Mouse (Mus musculus) kidney, adult 8-10 months (tissue): ENCODE measurements around the gene Dnajb2.
A peak's percentile ranks its signal among the peaks of the same experiment; 100 is the strongest.
"Not testable (repeated sequence)": the region's sequence is repeated elsewhere in the genome, so short reads cannot be mapped to it uniquely, and the experiment has no call there.

Experiments used
- DNase-seq, 2 experiments: peaks; one replicate each; pipeline ENCODE4 v3.0.0; 2022

Gene Dnajb2

DNA sequence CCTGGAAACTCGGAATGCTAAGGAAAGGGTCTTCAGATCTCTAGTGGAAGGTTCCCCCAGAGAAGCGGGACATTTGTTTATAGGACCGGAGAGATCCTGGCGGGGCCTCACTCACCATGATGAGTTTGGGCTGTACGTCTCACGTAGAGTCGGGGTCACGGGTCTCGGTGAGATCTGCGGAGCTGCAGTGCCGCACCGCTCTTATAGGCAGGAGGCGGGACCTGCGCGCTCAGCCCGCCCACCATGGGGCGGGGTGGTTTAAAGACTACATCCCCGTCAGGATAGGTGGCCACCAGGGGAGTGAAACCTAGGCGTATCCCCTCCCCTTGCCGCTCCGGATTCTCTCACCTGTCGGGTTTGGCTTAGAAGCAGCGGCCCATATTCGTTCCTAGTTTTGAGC lies 17.1 kb upstream of the Dnajb2 start:
- peak; percentile 95 to 98 for DNase-seq

DNA sequence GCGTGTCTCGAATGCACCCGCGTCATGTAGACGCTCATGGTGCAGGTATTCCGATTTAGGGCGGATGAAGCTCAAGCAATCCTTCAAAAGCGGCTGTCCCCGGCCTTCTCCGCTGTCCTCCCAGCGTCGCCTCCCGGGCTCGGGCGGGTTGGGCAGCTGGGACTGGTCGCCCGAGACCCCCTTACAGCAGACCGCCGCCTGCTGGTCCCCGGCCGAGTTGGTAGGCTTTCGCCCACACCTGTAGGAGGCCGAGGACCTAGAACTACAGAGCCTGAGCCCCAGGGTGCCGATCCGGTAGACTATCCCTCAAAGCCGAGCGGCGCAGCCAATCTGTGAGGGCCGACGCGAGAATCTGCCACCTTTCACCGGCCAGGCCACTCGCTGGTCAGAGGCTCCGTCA lies 16.7 kb upstream of the Dnajb2 start, which contains the start of gene Tuba4a:
Tuba4a (minus strand) TSS at position 335 of the 400 bp plus-strand sequence.
- DNase-seq = peak in 1 of 2 experiments; percentile 38

DNA sequence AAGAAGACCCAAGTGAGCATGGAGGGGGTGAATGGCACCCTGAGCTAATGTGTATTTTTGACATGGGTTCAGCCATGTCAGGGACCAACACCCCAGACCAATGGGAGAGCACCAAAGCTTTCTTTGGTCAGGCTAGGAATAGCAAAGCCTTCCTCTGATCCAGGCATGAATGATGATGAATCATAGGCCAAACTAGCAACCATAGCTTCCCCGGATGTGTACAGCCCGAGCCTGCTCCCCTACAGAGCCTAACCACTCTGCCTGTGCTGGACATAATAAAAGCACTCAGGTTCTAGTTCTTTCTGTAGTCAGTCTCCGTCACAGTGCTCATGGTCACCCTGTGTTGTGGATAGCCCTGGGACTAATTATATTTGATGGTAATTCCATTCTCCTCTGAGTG lies 14.7 kb upstream of the Dnajb2 start:
- no peak for DNase-seq

DNA sequence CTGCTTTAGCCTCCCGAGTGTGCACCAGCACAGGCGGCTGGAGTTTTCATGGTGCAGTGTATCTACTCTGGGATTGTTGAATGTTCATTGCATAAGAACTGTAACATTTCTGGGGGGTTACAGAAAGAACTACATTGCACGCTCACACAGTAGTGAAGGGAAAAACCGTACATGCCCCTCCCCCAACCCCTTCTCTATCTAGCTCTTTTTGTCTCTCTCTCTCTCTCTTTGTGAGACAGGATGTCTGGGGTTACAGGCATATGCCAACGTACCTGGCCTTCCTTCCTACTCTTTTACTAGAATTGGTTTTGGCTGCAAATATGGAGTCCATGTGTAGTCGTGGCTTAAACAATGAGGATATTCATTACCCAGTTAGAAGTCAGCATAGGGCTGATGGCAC lies 13.3 kb upstream of the Dnajb2 start:
- DNase-seq = no peak

DNA sequence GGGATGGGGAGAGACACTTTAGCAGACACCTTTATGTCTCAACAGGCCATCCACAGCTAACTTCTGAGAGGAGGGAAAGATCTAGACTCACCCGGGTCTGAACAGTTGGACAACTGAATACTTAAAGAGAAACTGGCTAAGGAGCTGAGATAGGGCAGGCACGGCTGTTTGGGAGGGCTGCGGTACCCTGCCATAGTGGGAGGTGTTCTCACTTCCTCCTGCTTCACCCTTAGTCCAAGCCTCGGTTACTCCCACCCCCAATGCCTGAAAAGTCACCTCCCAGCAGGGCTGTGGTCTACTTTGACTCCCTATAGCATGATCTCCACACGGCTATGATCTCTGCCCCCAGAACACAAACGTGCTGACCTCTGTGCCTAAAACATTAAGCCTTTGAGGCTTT lies 12.7 kb upstream of the Dnajb2 start:
- DNase-seq = no peak

DNA sequence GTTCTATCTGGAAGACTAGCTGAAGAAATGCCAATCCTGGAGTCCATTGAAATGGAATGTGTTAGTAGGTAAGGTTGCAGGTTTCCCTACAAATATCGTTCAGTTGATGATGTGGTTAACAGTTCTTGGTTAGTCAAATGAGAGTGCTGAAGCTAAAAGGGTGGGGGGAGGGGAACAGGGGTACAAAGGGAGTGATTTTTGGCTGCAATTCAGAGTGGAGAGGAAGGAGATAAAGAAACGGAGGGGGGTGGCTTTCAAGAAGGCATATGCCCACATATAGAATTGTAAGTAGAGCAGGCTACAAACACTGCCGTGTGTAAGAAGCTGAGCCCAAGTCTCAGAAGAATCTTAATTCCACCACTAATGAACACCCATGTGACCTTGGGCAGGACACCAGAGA lies 10.7 kb upstream of the Dnajb2 start:
- no peak for DNase-seq

DNA sequence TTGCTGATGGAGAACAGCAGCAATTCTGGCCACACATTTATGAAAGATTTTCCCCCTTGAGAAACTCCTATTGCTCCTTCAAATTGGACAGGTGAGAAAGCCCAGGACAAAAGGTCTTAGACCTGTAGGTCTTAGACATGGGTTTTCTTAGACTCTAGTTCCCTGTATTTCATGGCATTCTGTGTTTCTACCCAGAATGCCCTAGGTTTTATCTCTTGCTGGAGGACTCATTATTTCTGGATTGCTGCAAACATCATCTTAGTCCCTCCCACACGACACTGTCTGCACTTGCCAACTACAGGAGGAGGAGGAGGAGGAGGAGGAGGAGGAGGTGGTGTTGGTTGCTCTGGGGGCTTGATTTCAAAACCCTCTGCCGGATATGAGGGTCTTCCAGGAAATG lies 10.1 kb upstream of the Dnajb2 start:
- DNase-seq = no peak

DNA sequence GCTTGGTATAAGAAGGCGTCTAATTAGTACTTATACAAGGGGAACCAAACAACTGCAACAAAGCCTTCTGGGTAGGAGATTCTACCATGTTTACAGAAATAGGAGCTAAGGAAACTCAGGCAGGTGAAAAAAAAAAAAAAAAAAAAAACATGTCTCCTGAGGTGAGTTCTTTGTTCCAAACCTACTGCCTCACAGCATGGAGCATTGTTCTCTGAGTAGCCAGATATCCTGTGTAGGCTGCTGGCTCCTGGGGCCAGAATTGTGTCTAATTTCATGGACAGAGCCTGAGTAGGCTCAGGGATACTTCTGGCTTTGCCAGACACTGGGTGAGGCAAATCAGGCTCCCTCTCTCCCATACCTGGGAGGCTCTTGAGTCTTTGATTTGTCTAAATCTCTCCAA lies 8.6 kb upstream of the Dnajb2 start:
- DNase-seq = no peak

DNA sequence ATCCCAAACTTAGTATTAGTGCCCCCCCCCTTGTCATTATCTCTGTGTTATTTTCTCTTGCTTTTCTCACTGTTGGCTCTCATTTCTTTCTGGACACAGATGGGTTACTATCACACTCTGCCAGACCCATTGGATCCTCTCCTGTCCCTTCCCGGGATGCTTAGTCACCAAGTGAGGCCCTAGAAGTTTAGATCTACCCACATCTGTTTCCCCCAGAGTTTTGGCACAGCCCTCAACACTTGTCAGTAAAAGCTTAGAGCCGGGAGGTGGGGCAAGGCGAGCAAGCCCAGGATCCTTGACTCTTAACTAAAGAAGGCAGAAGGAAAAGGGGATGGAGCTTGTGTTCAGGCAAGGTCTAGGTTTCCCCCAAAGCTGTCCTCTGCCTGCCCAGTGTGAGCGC lies 7.0 kb upstream of the Dnajb2 start:
- DNase-seq = no peak

DNA sequence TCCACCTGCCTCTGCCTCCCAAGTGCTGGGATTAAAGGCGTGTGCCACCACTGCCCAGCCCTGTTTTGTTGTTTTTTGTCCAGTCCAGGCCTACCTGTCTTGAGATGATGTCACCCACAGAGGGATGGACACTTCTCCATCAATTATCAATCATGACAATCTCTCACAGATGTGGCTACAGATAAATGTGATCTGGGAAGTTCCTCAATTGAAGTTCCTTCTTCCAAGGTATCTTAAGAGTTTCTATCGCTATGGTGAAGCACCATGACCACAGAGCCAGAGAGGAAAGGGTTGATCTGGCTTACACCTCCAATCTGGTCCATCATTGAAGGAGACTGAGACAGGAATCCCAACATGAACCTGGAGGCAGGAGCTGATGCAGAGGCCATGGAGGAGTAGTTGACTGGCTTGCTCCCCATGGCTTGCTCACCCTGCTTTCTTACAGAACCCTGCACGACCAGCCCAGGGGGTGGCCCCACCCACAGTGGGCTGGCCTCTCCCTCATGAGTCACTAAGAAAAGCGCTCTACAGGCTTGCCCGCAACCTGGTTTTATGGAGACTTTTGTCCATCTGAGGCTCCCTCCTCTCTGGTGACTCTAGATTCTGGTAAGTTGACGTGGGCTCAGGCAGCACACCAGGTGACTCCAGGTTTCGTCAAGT lies 5.7 kb upstream of the Dnajb2 start:
- no peak for DNase-seq

DNA sequence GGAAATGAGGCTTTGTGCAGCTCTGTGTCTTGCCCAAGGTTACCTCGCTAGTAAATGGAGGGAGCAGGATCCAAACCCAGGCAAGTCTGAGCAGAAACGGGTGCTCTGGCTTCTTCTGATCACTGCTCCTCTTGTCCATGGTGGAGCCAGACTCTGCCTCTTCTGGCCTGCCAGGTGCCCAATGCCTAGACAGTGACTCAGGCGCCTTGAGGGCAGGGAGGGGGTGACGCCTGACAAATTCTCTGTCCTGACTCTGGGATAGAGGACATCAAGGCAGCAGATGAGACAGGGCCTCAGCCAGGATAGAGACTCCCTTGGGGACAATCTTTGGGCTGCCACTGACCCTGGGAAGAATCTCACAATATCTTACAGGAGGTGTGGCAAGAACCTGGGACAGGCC lies 5.0 kb upstream of the Dnajb2 start:
- no peak for DNase-seq

DNA sequence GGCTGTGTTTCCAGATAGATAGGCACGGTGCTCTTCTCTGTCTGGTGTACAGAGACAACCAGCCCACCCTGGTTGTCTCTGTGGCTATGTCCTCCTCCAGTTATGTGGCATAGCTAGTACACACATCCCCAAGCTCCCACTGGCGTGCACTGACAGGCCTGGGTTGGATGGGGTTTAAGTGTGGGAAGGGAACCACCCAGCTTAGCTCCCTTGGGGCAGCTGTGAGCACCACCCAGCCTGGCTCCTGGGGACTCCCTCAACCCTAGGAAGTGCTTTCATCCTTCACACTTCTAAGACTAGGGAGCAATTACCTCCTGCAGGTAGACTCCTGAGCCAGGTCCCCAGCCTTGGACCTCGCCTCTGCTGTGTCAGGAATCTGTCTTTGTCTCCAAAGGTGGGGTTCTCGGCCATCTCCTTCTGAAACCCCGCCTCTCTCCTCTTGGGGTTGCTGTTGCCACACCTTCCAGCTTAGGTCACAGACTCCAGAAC lies 4.5 kb upstream of the Dnajb2 start, which contains the start of gene A630095N17Rik:
A630095N17Rik (minus strand) TSS at position 439 of the 489 bp plus-strand sequence.
- DNase-seq = no peak

DNA sequence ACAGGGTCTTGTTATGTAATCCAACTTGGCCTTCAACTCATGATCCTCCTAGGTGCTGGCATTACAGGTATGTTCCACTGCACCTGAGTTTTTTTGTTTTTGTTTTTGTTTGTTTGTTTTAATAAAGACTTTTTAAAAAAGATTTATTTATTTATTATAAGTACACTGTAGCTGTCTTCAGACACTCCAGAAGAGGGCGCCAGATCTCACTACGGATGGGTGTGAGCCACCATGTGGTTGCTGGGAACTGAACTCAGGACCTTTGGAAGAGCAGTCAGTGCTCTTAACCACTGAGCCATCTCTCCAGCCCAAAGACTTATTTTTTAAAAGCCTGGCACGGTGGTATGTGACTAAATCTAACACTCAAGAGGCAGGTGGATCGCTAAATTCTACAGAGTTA lies 3.7 kb upstream of the Dnajb2 start:
- not testable (repeated sequence) for DNase-seq

DNA sequence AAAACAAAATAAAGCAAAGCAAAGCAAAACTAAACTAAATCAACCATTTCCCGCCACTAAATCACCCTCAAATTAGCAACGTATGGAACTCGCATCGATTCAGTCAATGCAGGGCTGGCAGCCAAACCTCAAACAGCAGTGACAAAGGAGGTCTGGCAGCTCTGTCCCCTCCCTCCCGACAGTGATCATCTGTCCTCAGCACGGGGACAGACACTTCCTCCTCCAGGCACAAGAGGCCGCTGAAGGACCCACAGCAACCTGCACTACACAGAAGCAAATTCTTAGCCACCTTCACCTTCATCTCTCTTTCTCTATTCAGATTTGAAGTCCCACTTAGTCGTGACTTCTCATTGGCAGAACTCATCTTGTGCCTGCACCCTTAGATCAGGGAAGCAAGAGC lies 1.6 kb upstream of the Dnajb2 start:
- peak; percentile 69 to 75 for DNase-seq

DNA sequence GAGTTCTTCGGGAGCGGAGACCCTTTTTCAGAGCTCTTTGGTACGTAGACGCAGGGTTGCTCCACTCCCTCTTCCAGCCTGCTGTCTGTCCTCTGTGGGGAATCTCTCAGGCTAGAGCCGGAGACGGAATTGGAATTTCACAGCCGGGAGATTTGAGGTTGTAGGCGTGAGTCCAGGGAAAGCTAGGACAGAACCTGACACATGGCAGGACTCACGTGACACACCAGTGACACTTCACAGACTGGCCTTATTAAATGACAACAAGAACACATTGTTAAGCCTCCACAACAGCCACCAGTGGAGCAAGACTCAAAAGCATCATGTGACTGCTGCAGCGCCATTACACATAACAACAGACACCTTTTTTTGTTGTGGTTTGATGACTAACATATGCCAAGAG lies 3.4 kb downstream of the Dnajb2 start:
- no peak for DNase-seq

DNA sequence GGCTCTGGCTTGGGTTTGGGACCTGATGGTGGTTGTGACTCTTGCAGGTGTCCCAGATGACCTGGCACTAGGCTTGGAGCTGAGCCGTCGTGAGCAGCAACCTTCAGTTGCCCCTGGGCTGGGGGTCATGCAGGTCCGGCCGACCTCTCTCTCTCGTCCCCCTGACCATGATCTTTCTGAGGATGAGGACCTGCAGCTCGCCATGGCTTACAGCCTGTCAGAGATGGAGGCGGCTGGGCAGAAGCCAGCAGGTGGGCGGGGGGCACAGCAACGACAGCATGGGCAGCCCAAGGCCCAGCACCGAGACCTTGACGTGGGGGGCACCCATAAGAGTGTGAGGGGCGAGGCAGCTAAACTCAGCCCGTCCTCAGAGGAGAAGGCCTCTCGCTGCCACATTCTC lies 7.2 kb downstream of the Dnajb2 start:
- no peak for DNase-seq

DNA sequence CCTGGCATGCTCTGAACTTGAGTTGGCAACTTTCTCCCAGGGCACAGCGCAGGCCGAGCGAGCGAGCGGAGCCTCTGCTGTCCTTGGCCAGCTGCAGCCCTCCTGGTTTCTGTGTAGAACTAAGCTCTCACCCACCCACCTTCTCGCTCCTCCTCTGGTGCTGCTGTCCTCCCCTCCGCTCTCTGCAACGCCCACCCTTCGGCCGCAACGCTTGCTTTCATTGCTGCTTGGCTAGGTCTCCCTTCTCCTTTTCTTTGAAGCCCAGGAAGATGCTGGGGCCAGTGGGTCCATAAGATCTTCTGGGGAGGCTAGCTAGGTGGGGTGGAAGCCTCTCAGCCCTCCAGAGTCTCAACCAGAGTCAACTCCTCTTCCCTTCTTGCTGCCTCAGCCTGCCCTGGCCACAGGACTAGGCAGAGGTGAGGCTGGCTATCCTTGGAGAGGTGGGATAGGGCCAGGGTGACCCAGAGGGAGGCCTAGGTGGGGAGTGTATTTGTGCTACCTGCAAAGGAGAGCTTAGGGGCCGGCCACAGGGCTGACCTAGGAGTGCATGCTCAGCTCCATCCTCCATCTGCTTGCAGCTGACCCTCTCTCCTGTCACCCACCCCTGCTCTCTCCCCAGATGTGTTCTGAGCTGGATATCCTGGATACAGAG lies 8.1 kb downstream of the Dnajb2 start:
- DNase-seq = no peak

DNA sequence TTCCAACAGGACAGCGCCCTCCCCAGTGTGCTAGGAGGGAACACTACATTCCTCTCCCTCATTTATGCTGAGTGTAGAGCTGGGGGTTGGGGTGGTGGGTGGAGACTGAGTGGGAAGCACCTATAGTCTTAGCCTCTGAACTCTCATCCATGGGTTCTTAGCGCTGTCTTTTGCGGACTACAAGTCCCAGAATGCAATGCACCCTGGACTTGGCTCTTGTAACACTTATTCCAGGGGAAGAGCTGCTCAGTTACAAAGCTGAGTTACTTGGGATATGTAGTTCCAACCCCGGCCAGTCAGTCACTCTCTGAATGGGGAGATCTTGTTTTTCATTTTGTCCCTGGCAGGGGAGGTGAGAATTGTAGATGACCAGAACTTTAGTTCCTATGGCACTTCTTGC lies 8.6 kb downstream of the Dnajb2 start:
- peak; percentile 50 to 61 for DNase-seq

DNA sequence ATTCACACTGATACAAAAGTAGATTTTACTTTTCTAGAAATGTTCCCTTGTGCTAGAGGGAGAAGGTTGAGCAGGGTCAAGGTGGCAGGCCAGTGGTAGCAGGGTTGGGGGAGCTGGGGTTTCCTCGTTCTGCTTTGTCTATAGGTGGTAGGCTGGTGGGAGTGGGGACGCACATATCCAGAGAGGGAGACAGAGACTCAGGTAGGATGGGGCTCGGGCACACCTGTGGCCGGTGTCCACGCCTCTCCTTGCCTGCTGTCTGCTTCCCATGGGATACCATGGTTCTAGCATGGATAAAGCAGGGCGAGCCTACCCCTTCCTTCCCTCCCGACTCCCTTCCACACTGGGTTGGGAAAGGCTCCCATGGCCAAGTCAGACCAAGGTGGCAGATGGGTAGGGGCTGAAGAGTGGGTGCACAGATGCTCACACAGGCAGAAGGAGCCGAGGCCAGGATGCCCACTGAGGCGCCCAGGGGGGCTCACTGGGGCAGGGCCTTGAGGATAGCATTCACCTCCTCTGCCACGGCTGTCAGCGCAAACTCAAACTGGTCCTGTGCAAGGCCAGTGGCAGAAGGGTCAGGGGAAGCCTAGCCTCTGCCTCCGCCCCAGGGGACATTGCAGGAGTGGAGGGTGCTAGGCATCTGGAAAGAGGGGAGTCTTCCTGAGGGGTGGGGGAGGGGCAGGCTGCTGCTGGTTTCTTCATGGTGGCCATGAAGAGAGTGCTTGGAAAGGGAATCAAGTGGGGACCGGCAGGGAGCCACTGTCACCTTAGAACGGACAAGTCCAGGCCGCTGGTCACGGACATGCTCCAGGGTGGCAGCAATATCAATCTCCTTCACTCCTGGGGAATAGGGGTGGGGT lies 11.1 kb downstream of the Dnajb2 start:
- DNase-seq = no peak

DNA sequence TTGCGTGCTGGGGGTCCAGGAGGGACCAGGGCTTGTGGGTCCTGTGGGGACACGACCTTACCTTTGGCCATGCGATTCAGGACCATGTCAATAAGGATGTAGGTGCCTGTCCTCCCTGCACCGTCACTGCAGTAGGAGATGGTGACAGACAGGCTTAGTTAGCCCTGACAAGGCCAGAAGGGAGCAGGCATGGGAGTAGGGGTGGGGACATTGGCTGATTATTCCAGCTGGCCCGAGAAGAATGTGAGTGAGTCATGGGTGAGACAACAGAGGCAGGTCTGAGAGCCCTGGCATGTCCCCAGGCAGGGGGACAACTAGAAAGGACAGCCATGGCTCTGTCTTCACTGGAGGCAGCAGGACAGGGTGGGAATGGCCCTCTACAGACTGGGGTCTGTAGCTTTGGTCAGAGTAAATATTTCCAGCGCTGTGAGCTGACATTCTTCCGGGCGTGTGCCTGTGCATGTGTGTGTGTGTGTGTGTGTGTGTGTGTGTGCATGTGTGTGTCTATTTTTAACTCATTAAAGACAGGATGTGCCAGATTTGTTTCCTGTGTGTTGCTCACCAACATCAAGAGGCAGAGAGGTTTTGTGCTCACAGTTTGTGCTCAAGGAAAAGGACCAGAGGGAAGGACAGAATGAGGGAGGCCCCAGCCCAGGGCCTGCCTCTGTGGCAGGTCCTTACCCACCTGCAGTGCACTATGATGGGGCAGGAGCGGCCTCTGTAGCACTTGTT lies 12.0 kb downstream of the Dnajb2 start:
- DNase-seq = no peak

DNA sequence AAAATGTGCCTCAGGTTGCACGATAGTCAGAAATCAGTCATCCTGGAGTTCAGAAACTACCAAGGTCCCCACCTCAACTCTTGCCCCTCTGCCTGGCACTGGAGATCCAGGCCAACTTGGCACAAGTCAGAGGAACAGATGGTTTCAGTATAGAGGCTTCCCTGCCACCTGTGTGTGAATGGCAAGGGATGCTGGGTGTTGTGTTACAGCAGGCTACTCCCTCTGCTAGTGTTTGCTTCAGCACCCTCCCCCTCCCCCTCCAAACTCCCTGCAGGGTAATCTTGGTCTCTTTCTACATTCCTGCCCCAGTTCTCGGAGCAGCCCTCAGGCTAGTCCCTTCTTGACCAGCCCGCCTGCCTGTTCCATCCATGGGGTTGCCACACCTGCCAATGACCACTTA lies 14.3 kb downstream of the Dnajb2 start:
- DNase-seq = no peak

DNA sequence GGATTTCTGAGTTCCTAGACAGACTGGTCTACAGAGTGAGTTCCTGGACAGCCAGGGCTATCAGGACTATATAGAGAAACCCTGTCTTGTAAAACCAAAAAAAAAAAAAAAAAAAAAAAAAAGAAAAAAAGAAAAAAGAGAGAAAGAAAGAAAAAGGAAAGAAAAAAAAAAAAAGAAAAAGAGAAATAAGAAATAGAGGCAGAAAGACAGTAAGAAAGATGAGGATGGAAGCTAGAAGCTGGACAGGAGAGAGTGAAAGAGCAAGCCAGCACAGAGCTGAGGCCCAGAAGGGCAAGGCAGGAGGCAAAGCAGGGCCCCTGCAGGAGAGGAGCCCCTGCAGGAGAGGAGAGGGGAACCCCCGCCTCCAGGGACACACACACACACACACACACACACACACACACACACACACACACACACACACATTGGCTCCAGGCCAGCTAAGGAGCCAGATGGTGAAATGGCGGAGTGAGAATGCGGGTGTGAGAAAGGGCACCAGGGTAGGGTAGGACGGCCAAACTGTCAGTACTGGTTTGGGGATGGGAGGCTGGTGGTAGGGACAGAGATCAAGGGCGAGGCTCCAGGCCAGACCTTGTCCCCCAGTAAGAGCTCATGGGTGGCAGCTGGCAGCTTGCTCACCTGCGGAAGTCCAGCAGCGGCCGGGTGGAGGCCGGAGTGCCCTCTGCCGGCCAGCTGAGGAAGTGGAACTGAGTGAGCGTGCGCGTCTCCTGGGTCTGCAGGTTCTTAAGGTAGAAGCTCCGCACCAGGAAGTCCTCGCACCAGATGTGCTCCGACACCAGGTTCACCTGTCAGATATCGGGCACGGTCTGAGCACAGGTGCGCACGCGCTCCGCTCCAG lies 15.1 kb downstream of the Dnajb2 start:
- DNase-seq = peak; percentile 88 to 93
